Mouse (Mus musculus) midbrain, embryonic 14.5 days (tissue): ENCODE measurements around the gene Itk. TPM values are rescaled to one million over a fixed set of nuclear protein-coding genes. Genes with fewer than 3 reads are reported as not detected.

ENCODE experiments used
- ATAC-seq: fragments of 200-750 bp; cut with Nextera tagmentation; 2 replicates; pipeline ENCODE4 v1.8.0; 2017; ENCODE audit warnings: moderate number of reproducible peaks, moderate library complexity; ENCODE audit not compliant: low FRiP score, low TSS enrichment
- DNase-seq: peaks from one replicate; pipeline ENCODE4 v3.0.0-alpha.2; 2015
- H3K27ac ChIP-seq: fragments of 300-500 bp; sonication (generic); replicated peaks from 2 replicates; pipeline ENCODE4 v1.5.1; 2014; ENCODE audit warnings: mild to moderate bottlenecking, low read depth, low read length, moderate library complexity
- H3K27me3 ChIP-seq: fragments of 300-500 bp; sonication (generic); 2 replicates; pipeline ENCODE4 v1.6.1; 2014; ENCODE audit warnings: low read length, control low read depth, mixed read lengths; ENCODE audit not compliant: control insufficient read depth, insufficient read depth
- H3K36me3 ChIP-seq: fragments of 300-500 bp; sonication (generic); 2 replicates; pipeline ENCODE4 v1.6.1; 2014; ENCODE audit warnings: low read length, control low read depth; ENCODE audit not compliant: control insufficient read depth, insufficient read depth
- H3K4me1 ChIP-seq: fragments of 300-500 bp; sonication (generic); 2 replicates; pipeline ENCODE4 v1.6.1; 2014; ENCODE audit warnings: mild to moderate bottlenecking, antibody characterized with exemption, low read length, control low read depth; ENCODE audit not compliant: control insufficient read depth, insufficient read depth
- H3K4me2 ChIP-seq: fragments of 300-500 bp; sonication (generic); 2 replicates; pipeline ENCODE4 v1.6.1; 2014; ENCODE audit warnings: mild to moderate bottlenecking, low read length, moderate library complexity
- H3K4me3 ChIP-seq: fragments of 300-500 bp; sonication (generic); replicated peaks from 2 replicates; pipeline ENCODE4 v1.5.1; 2014; ENCODE audit warnings: low read depth, low read length
- H3K9ac ChIP-seq: fragments of 300-500 bp; sonication (generic); replicated peaks from 2 replicates; pipeline ENCODE4 v1.6.1; 2014; ENCODE audit warnings: mild to moderate bottlenecking, low read length, moderate library complexity
- H3K9me3 ChIP-seq: fragments of 300-500 bp; sonication (generic); 2 replicates; pipeline ENCODE4 v1.6.1; 2016; ENCODE audit warnings: low read length, control low read depth, mixed read lengths; ENCODE audit not compliant: control insufficient read depth
- WGBS: fragments of 180-500 bp; shearing (Covaris S2); extraction: QIAGEN DNeasy Blood & Tissue Kit; methylation state at CpG from one replicate; pipeline ENCODE4 v1.1.7; 2014; 5-methylcytosine and 5-hydroxymethylcytosine counted together
- polyA plus RNA-seq: library from polyadenylated mRNA; unstranded; fragments of >200 nt; fragmentation: Nextera tagmentation; extraction: Ambion mirVana; gene quantifications from 2 replicates; pipeline ENCODE4 v1.2.1, GENCODE M21; 2014

Itk gene
- polyA plus RNA-seq, 1 experiment from 2014 or later, result not detected

GRCm38 (mm10) chr11:46372331-46372953 lies 16.9 kb downstream of the Itk start:
- H3K4me3 ChIP-seq, result no peak overlapping the region
- no peak overlapping the region for H3K4me2 ChIP-seq
- H3K27ac ChIP-seq, result no peak overlapping the region
- WGBS, result 90% methylated on average over 8 of the region's 8 CpGs
- no peaks in the 10 kb centered on the region for H3K36me3 ChIP-seq
- no peaks in the 10 kb centered on the region for H3K4me1 ChIP-seq
- H3K9me3 ChIP-seq, result no peaks in the 10 kb centered on the region
- H3K9ac ChIP-seq, result no peak overlapping the region
- no peak for DNase-seq
- H3K27me3 ChIP-seq, result no peaks in the 10 kb centered on the region
- ATAC-seq, result no peak

- Histone ChIP-seq H3K27me3 (no peaks in the 10 kb centered on the region), H3K9ac (no peak overlapping the region), H3K4me3 (no peak overlapping the region), H3K4me1 (no peaks in the 10 kb centered on the region), H3K9me3 (no peaks in the 10 kb centered on the region), H3K36me3 (no peaks in the 10 kb centered on the region), H3K27ac (no peak overlapping the region), H3K4me2 (no peak overlapping the region)
- ATAC-seq (no peak), DNase-seq (no peak)
- WGBS, result 91% methylated on average over 8 of the region's 8 CpGs
These were observed 18.1 kb downstream of the Itk start for GRCm38 (mm10) chr11:46371250-46371649.

- no peak for DNase-seq
These were observed 18.9 kb downstream of the Itk start for GRCm38 (mm10) chr11:46370457-46370856.

GRCm38 (mm10) chr11:46366357-46366756 lies 23.0 kb downstream of the Itk start:
- no peak overlapping the region for H3K4me3 ChIP-seq
- no peaks in the 10 kb centered on the region for H3K9me3 ChIP-seq
- WGBS, result 88% methylated on average over 3 of the region's 3 CpGs
- no peak overlapping the region for H3K9ac ChIP-seq
- ATAC-seq (no peak), DNase-seq (no peak)
- H3K4me1 ChIP-seq, result no peaks in the 10 kb centered on the region
- no peak overlapping the region for H3K4me2 ChIP-seq
- no peaks in the 10 kb centered on the region for H3K27me3 ChIP-seq
- no peaks in the 10 kb centered on the region for H3K36me3 ChIP-seq
- no peak overlapping the region for H3K27ac ChIP-seq

More at GRCm38 (mm10) chr11:46370457-46370856, 18.9 kb downstream of the Itk start:
- WGBS, result 93% methylated on average over 4 of the region's 4 CpGs
- H3K4me2 ChIP-seq, result no peak overlapping the region
- H3K4me3 ChIP-seq, result no peak overlapping the region
- no peaks in the 10 kb centered on the region for H3K27me3 ChIP-seq
- ATAC-seq, result no peak
- no peak overlapping the region for H3K27ac ChIP-seq
- H3K4me1 ChIP-seq, result no peaks in the 10 kb centered on the region
- H3K9me3 ChIP-seq, result no peaks in the 10 kb centered on the region
- H3K9ac ChIP-seq, result no peak overlapping the region
- H3K36me3 ChIP-seq, result no peaks in the 10 kb centered on the region

GRCm38 (mm10) chr11:46365744-46366143 lies 23.6 kb downstream of the Itk start:
- Histone ChIP-seq H3K4me3 (no peak overlapping the region), H3K9me3 (no peaks in the 10 kb centered on the region), H3K36me3 (no peaks in the 10 kb centered on the region), H3K27ac (no peak overlapping the region), H3K4me2 (no peak overlapping the region), H3K4me1 (no peaks in the 10 kb centered on the region), H3K9ac (no peak overlapping the region), H3K27me3 (no peaks in the 10 kb centered on the region)
- WGBS, result 81% methylated on average over 5 of the region's 5 CpGs
- DNase-seq, result no peak
- no peak for ATAC-seq

- no peak for ATAC-seq
- no peaks in the 10 kb centered on the region for H3K27me3 ChIP-seq
- no peak overlapping the region for H3K27ac ChIP-seq
- no peaks in the 10 kb centered on the region for H3K4me1 ChIP-seq
- H3K36me3 ChIP-seq, result no peaks in the 10 kb centered on the region
- no peak overlapping the region for H3K4me2 ChIP-seq
- no peak for DNase-seq
- H3K9me3 ChIP-seq, result no peaks in the 10 kb centered on the region
- H3K4me3 ChIP-seq, result no peak overlapping the region
- H3K9ac ChIP-seq, result no peak overlapping the region
- 95% methylated on average over 9 of the region's 9 CpGs for WGBS
These were observed 25.5 kb downstream of the Itk start for GRCm38 (mm10) chr11:46363864-46364263.

- Histone ChIP-seq H3K36me3 (no peaks in the 10 kb centered on the region), H3K27ac (no peak overlapping the region), H3K4me2 (no peak overlapping the region), H3K9ac (no peak overlapping the region), H3K4me3 (no peak overlapping the region), H3K27me3 (no peaks in the 10 kb centered on the region), H3K9me3 (no peaks in the 10 kb centered on the region), H3K4me1 (no peaks in the 10 kb centered on the region)
- ATAC-seq (no peak), DNase-seq (no peak)
- WGBS, result 93% methylated on average over 18 of the region's 18 CpGs
These were observed 27.0 kb downstream of the Itk start for GRCm38 (mm10) chr11:46362061-46363022.

GRCm38 (mm10) chr11:46360991-46361665 lies 28.2 kb downstream of the Itk start:
- 83% methylated on average over 2 of the region's 2 CpGs for WGBS
- DNase-seq (no peak), ATAC-seq (no peak)
- Histone ChIP-seq H3K9me3 (no peaks in the 10 kb centered on the region), H3K27ac (no peak overlapping the region), H3K4me3 (no peak overlapping the region), H3K4me2 (no peak overlapping the region), H3K4me1 (no peaks in the 10 kb centered on the region), H3K27me3 (no peaks in the 10 kb centered on the region), H3K9ac (no peak overlapping the region), H3K36me3 (no peaks in the 10 kb centered on the region)
